Mouse (Mus musculus) left cerebral cortex, adult 11 months (tissue): Measurements from ENCODE around the gene Mrpl12.

ENCODE experiments used
- DNase-seq: peaks from one replicate; pipeline ENCODE4 v3.0.0; 2022; ENCODE audit warnings: low spot score

The Mrpl12 gene

DNA sequence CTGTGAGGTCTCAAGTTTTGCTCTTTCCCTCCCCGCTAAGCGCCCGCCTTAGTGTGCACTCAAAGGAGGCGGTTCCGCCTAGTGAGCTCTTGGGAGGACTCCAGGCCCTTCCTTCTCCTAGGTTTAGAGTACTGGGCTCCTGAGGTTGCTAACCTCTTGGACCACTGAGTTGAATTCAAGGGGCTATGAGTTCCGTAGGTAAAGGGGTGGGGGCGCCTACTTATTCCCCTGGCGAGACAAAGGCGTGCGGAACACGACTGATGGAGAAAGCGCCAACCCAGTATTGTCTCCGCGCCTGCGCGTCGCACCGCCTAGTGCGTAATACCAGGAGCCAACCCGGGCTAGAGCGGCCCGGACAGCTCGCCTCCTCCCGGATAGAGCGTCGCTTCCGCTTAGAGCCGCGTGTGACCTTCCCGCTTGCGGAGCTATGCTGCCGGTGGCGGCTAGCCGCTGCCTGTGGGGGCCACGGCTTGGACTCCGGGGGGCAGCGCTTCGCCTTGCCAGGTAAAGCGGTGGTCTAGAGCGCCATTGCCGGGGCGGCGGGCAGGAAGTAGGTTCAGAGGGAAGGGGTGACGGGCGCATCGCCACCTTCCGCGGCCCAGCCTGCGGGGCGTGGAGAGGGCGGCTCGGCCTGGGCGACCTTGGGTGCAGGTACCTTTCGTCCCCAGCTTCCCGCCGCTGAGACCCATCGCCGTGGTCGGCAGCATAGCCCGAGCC is at the start of gene Mrpl12:
Mrpl12 (plus strand) TSS at position 349 of the 717 bp plus-strand sequence.
- peak; percentile 73 for DNase-seq

DNA sequence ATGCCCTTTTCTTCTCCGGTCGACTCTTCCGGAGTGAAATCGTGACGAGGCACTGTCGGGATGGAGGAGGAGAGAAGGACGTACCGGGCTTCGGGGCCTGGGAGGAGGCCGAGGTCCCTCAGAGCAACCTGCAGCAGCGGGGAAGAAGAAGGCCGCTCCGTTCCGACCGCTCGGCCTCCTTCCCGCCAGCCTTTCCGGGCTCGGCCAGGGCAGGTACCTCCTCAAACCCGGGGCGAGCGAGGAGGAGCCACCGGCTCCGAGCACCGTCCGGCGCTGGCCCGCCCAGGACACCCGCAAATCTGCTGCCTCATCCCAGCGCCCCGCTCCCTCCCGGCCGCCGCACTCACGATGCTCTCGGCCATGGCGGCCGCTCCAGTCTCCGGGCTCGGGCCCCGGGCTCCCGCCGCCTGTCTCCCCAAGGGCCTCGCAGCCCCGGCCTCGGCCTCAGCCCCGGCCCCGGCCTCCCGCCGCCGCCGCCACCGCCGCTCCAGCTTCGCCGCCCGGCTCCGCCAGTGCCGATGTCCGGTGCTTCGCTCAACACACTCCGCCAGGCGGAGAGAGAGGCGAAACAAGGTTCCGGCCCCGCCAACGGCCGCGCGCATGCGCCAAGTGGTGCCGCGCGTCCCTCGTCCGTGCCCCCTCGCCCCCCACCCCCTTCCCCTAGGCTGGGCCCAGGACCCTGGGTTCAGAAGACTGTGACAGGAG is 47.1 kb upstream of the Mrpl12 start, which contains the start of gene Nploc4:
Nploc4 (minus strand) TSS at position 557 of the 705 bp plus-strand sequence.
- peak; percentile 62 for DNase-seq

DNA sequence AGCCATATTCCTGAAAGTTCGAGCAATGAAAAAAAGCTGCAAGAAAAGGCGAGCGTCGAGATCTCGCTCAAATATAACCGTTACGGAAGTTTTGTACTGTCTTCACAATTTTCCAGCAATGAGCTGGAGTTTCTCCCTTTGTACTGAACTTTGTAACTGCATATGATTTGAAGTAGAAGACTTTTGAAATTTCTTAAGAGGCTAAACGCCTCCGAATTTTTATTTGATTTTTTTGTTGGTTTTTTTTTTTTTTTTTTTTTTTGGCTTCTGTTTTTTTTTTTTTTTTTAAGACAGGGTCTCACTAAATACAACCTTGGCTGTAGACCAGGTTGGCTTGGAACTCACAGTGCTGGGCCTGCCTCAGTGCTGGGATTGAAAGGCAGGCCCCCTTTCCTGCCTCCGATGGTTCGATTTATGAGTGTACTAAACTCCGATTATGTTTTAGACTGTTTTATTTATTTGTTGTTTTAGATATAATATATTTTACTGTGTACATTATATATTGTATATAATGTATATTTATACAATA is 46.5 kb upstream of the Mrpl12 start:
- no peak for DNase-seq

DNA sequence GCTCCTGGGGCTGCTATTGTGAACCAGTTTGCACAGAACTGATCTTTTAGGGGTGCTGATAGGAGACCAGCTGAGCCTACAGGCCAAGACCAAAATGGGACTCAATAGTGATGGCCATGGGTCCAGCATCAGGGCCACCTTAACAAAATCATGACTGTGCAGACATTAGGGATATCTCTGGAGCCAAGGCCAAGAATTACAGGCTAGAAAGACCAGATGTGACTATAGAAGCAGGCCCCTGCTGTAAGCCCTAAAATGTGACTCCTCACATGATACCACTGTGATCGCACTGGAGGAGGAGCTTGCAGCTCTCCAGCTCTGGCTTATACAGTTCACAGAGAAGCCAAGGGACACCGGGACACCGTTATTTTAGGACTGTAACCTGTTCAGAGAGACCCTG is 42.1 kb upstream of the Mrpl12 start, which contains the start of gene Tspan10:
Tspan10 (plus strand) TSS at position 301 of the 400 bp plus-strand sequence.
- DNase-seq: no peak

DNA sequence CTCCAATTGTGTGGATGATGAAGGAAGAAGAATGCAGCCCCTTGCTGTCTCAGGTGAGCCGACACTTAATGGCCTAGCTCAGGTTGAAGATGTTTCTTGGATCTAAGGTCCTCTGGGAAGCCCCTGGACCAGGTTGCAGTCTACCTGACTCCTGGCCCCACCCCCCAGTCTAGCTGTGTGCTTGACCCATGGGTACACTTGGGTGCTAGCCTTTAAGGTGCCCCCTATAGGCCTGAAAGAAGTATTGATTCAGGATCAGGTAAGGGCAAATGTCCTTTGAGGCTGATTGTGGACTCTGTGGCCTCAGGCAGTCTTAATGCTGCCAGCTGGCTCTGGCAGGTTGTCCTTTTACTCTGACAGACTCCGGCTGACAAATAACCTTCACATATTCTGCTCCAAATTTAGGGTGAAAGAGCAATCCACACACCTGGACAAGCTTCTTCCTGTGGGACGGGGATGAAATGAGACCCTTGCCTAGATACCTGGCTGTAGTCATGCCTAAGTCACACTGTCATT is 41.6 kb upstream of the Mrpl12 start:
- DNase-seq: no peak

DNA sequence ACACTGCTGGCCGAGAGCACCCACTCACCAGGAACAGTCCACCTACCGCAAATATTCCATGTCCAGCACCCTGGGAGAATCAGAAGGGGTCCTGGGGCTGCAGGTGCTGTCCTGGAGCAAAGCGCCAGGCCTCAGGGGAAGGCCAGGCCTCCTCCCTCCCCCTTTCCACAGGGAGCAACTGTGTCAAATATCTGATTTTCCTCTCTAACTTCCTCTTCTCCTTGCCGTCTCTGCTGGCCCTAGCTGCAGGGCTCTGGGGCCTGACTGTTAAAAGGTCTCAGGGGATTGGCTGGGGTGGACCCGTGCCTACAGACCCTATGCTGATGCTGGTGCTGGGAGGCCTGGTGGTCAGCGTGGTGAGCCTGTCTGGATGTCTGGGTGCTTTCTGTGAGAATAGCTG is 40.3 kb upstream of the Mrpl12 start:
- no peak for DNase-seq

DNA sequence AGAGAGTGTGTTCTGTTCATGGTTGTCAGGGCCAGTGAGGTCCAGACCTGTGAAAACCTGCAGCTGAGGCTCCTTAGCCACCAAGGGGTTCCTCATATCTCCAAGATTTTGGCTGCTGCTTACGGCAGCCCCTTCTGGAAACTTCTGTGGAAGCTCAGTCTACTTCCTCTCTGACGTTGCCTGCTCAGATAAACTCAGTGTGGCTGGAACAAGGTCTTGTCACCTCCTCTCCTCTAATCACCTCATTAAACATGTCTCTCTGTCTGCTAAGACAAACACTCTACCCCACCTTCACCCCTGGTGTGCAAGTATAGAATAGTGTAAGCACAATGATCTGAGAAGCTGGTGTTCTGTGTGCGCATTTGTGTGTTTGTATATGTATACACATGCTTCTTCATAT is 38.9 kb upstream of the Mrpl12 start:
- DNase-seq: no peak

DNA sequence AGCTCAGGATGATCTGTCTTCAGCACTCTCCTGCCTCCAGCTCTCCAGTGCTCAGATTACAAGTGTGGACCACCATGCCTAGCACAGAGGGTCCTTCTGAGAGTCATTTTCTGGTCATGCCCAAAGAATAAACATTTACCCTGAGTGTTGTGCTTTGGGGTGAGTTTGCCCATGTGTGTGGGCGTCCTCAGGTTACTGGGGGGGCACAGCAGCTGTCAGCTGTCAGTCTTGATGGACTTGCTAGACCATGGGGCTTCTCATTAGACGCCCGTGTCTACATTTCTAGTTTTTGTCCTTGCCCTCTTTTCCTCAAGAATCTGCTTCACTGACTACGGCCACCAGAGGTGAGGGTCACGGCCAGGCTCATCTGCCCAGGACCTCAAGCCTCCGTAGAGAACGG is 37.2 kb upstream of the Mrpl12 start:
- no peak for DNase-seq

DNA sequence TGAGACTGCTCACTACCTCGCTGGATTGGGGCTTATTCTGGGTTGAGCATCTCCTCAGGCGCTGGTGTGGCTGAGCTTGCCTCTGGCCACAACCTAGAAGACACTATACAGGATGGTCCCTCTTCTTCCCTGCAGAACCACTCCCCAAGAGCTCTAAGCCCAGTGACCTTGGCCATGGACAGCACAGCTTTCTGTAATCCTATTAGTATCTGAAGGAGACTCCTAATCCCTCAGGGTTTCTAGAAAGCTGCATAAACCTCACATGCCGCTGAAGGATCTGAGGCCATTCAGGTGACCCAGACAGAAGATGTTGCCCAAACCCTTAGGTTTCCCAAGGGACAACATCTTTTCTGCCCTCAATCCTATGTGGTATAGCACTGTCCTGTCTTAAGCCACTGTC is 32.2 kb upstream of the Mrpl12 start:
- no peak for DNase-seq

DNA sequence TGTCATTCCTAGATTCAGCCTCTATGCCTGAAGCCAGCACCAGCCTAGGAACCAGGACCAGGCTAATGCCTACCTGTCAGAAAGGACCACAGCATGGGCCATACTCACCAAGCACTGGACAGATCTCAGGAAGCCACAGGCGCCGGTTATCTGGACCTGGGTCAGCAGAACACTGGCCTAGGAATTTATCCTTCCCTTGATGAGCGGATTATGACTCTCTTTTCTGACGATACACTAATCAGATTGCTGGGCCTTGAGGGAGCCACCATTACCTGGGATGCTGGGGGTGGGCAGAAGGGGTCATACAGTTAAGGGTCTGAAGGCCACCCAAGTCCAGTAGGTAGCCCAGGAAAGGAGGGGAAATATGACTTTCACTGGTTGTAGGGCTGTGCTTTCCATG is 31.1 kb upstream of the Mrpl12 start, which contains the start of gene Pde6g:
Pde6g (minus strand) TSS at position 195 of the 400 bp plus-strand sequence.
- no peak for DNase-seq

DNA sequence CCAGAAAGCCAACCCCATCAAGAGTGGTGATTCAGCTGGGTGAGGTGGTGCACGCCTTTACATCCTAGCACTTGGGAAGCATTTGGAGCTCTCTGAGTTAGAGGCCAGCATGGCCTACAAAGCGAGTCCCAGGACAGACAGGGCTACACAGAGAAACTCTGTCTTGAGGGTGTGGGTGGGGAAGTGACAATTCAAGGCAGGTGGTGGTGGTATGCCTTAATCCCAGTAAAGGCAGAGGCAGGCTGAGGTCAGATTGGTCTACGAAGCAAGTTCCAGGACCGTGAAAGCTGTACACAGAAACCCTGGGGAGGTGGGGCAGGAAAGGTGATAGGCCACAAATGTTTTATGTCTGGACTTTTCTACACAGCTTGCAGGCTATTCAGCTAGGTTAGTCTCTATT is 29.4 kb upstream of the Mrpl12 start:
- no peak for DNase-seq

DNA sequence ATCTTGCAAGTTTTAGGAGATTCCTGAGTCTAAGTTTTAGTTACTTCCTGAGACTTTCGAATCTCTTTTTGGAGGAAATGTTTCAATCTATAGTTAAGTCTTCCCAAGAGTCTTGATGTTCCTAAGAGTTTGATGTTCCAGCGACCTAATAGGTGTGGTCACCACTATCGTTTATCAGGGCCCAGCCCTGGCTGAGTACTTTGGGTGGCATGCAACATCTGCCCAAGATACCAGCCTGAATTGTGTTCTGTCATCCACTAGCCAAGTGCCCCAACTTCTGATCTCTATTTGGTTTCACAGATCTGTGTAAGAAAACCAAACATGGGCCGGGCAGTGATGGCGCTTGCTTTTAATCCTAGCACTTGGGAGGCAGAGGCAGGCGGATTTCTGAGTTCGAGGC is 29.0 kb upstream of the Mrpl12 start:
- no peak for DNase-seq

DNA sequence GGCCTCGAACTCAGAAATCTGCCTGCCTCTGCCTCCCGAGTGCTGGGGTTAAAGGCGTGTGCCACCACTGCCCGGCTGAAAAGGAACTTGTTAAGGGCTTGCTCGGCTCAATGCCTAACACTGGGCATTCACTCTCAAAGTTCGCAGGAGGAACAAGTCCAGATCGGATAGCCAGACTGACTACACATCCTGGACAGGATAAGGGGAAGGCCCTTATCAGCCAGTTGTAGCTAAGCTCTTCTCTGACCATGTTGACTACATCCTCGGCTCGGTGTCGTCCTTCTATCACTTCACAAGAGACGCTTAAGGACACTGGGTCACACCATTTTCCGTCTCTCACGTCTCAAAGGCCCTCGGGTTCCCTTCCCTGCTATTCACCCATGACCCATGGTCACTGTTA is 27.0 kb upstream of the Mrpl12 start:
- DNase-seq: no peak

DNA sequence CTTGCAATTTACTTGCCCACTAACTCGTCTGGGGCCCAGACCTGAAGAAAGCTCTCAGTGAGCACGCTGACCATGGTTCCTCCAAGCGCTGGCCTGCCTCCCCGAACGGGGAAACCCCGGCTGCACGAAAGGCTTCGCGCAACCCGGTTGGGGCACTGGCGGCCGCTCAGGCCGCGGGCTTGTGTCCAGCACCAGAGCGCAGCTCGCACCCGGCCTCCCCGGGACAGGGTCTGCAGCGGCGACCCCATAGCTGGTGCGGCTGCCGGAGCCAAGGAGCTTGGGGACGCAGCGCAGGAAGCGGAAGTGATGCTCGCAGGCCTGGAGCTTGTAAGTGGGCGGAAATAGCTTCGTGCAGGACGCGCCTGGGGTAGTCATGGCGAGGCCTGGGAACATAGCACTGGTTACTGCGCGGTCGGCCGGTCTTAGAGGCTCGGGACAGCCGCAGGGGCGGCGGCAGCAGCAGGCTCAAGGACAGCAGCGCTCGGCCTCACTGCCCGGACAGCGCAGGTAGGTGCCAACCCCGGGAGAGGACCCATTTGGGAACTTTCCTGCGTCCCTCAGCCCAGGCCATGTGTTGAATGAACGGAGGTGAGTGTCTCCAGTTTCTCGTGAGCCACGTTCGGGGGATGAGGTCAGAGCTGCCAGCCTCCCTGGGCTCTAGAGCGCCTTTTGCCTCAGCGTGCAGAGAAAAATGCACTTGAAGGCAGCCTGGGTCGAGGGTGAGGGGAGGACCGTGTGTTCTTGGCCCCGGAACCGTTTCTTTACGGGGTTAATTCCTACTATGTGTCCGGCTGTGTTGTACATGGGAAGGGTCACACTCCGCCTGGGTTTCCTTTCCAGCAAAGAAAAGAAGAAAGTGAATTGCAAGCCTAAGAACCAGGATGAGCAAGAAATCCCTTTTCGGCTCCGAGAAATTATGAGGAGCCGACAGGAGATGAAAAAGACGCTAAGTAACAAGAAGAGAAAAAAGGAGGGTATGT is 26.4 kb upstream of the Mrpl12 start, which contains the start of the genes Oxld1 and Ccdc137:
Oxld1 (minus strand) TSS at position 297 of the 980 bp plus-strand sequence.
Ccdc137 (plus strand) TSS at position 344 of the 980 bp plus-strand sequence.
- peak; percentile 56 for DNase-seq

DNA sequence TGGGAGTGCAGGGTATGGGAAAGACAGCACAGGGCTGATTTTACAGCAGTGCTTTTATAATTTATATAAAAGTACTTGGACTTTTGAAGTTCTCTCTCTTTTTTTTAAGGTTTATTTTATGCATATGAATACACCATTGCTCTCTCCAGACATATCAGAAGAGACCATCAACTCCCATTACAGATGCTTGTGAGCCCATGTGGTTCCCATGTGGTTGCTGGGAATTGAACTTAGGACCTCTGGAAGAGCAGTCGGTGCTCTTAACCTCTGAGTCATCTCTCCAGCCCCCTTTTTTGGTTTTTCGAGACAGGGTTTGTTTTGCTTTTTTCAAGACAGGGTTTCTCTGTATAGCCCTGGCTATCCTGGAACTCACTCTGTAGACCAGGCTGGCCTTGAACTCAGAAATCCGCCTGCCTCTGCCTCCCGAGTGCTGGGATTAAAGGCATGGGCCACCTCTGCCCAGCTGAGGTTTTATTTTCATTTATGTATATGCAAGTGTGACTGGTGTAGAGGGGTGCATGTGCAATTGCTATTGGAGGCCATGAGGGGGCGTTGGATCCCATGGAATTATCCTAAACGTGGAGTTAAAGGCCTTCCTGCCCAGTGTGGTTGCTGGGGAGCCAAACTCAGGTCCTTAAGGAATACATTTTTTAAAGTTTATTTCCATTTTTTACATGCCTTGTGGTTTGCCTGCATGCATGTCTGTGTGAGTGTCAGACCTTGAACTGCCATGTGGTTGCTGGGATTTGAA is 25.4 kb upstream of the Mrpl12 start:
- no peak for DNase-seq

DNA sequence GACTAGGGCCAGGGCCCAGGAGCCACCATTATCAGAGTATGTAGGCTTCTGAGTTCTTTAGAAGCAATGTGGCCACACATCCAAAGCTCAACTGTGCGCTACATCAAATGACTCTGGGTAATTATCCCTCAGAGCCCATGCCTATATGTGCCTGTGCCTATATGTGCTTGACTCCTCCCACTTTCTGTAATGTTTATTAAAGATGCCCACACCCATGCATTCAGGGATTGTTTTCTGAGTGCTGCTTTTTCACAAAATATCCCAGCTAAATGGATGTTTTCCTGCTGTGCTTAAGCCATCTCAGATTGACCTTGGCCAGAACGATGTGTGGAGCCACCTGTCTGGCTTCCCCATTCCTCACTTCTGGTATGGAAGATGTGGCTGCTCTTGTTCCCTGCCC is 20.9 kb upstream of the Mrpl12 start:
- no peak for DNase-seq

DNA sequence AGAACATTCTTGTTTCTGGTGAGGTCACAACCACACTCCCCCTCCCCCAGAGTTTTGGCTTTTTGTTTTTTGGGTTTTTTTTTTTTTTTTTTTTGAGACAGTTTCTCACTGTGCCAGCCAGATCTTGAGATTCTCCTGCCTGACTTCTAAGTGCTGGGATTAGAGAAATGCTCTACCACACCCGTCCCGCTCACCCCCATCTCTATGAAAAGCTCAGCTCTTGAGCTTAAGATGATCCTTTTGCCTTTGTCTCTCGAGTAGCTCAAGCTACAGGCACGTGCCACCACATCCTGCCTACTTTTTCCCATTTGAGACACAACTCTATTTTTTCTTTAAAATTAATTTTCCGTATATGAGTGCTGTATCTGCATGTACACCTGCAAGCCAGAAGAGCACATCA is 20.0 kb upstream of the Mrpl12 start:
- DNase-seq: no peak

DNA sequence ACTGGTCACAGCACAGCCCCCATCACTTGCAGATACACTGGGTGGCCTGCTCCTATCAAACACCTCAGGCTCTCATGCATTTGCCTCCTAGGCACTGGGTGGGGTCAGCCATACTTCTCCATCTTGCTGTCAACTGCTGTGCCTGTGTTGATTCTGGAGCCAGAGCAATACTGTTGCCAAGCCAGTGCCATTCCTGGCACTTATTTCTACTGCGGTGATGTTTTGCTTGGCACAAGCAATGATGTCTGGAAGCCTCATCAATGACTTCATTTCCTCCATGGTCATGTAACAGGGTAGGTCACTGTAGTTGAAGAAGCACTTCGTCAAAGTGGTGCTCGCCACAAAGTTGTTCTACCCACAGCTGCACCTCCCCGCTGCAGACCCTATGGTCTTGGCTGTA is 18.9 kb upstream of the Mrpl12 start:
- no peak for DNase-seq

DNA sequence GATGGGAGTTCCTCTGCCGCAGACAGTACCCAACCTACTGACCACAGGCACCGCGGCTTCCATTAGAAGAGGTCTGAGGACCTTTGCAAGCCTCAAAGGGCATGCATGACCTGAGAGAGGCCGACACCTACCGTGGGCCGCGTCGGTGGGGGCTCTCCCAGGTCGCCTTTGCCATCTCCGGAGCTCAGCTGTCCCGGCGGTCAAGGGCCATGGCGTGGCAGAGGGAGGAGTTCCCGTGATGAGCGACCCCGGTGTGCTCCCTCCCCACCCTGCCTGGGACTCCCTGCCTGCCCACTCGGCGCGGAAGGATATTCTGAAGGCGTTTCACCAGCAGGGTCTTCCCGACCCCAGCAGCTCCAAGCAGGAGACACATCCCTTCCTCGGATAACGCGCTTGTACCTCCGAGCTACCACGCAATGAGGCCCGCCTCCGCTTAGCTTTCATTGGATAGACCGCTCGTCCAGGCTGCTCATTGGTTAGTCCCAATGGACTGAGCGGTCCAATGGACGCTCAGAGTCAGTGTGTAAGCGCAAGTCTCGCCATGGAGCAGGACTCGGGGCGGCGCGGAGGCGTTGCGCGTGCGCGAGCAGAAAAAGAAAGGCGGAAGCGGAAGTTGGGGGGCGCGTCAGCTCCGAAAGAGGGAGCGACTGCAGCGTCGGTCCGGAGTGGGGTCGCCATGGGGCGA is 17.2 kb upstream of the Mrpl12 start, which contains the start of gene Arl16:
Arl16 (minus strand) TSS at position 557 of the 685 bp plus-strand sequence.
- DNase-seq: peak; percentile 92

DNA sequence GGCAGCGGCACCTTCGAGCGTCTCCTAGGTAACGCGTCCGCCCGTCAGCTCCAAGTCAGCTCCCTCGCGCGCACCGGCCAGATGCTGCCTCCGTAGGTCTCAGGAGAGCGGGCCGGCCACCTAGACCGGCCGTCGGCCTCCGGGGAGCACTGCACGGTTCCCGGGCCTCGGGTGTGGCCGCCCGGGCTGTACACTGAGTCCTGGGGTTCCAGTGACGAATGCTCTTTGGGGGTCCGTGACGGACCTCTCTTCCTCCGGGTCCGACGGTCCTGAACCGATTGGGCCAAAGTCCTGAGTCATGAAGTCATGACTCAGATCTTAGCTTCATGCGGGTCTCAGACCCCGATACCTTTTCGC is 16.7 kb upstream of the Mrpl12 start:
- no peak for DNase-seq
